Mouse (Mus musculus): ENCODE measurements around the gene Dnajb4. TPM values are rescaled to one million over a fixed set of nuclear protein-coding genes. Genes with fewer than 3 reads are reported as not detected.
A peak's percentile ranks its signal among the peaks of the same experiment; 100 is the strongest.

Dnajb4 gene
- polyA plus RNA-seq, 1 experiment from 2014 or later = 26.5 TPM

DNA sequence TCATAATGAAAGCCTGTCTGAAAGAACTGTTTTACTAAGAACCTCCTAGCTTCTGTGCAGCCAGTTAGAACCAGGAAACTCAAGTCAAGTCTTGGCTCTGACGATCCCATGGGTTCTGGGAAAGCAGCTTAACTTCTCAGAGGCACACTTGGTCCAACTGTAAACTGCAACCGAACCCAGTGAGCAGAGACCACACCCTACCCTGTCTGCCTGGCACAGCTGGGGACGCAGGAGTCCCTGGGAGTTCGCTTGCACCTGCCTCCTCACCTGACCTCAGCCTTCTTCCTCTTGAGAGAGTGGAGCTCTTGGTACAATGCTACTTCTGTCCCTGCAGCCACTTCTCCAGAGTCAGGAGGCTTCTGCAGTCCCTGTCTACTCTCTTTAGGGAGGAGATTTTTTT lies 49.5 kb downstream of the Dnajb4 start:
- Histone ChIP-seq H3K9me3 (ENCODE audit: control insufficient read depth, low read length) (no peaks in the 10 kb centered on the region), H3K4me1 (ENCODE audit: control insufficient read depth, insufficient read depth, low read length) (0 out of 2 replicates have a peak, but pooled peaks cover 5% of the 10 kb centered on the region)

GRCm38 (mm10) chr3:152159321-152159720 lies 50.8 kb downstream of the Dnajb4 start:
- no peak for DNase-seq (ENCODE audit: low spot score)
- H3K36me3 ChIP-seq (ENCODE audit: control insufficient read depth, insufficient read depth, low read length) = no peaks in the 10 kb centered on the region
- H3K9me3 ChIP-seq (ENCODE audit: control insufficient read depth, low read length) = no peaks in the 10 kb centered on the region
- no peak overlapping the region for H3K4me2 ChIP-seq (ENCODE audit: low read depth)
- H3K27ac ChIP-seq (ENCODE audit: low read depth, low read length) = no peak overlapping the region
- H3K4me3 ChIP-seq (ENCODE audit: low read depth, low read length) = no peak overlapping the region
- H3K9ac ChIP-seq (ENCODE audit: low read length) = no peak overlapping the region
- H3K27me3 ChIP-seq (ENCODE audit: control insufficient read depth, insufficient read depth, low read length) = no peaks in the 10 kb centered on the region
- H3K4me1 ChIP-seq (ENCODE audit: control insufficient read depth, insufficient read depth, low read length) = no peaks in the 10 kb centered on the region
- ATAC-seq (ENCODE audit: insufficient read depth, low FRiP score, low TSS enrichment) = no peak

More for the DNA sequence above, 49.5 kb downstream of the Dnajb4 start:
- Histone ChIP-seq H3K27me3 (ENCODE audit: control insufficient read depth, insufficient read depth, low read length) (peaks cover 8% of the 10 kb centered on the region), H3K9ac (ENCODE audit: low read length) (no peak overlapping the region), H3K4me3 (ENCODE audit: low read depth, low read length) (no peak overlapping the region), H3K27ac (ENCODE audit: low read depth, low read length) (no peak overlapping the region), H3K4me2 (ENCODE audit: low read depth) (no peak overlapping the region), H3K36me3 (ENCODE audit: control insufficient read depth, insufficient read depth, low read length) (no peaks in the 10 kb centered on the region)
- no peak for DNase-seq (ENCODE audit: low spot score)
- 65% methylated on average over 4 of the region's 4 CpGs for WGBS
- no peak for ATAC-seq (ENCODE audit: insufficient read depth, low FRiP score, low TSS enrichment)

- no peaks in the 10 kb centered on the region for H3K9me3 ChIP-seq (ENCODE audit: control insufficient read depth, low read length)
- no peak overlapping the region for H3K27ac ChIP-seq (ENCODE audit: low read depth, low read length)
- 67% methylated on average over 10 of the region's 10 CpGs for WGBS
- peak; percentile 36; the same call in 1 of the 2 replicates for ATAC-seq (ENCODE audit: insufficient read depth, low FRiP score, low TSS enrichment)
- H3K4me1 ChIP-seq (ENCODE audit: control insufficient read depth, insufficient read depth, low read length) = no peaks in the 10 kb centered on the region
- H3K27me3 ChIP-seq (ENCODE audit: control insufficient read depth, insufficient read depth, low read length) = no peaks in the 10 kb centered on the region
- DNase-seq (ENCODE audit: low spot score) = no peak
- H3K4me3 ChIP-seq (ENCODE audit: low read depth, low read length) = no peak overlapping the region
- H3K9ac ChIP-seq (ENCODE audit: low read length) = no peak overlapping the region
- H3K4me2 ChIP-seq (ENCODE audit: low read depth) = no peak overlapping the region
- H3K36me3 ChIP-seq (ENCODE audit: control insufficient read depth, insufficient read depth, low read length) = no peaks in the 10 kb centered on the region
Measured at GRCm38 (mm10) chr3:152158344-152159291, 51.5 kb downstream of the Dnajb4 start.

DNA sequence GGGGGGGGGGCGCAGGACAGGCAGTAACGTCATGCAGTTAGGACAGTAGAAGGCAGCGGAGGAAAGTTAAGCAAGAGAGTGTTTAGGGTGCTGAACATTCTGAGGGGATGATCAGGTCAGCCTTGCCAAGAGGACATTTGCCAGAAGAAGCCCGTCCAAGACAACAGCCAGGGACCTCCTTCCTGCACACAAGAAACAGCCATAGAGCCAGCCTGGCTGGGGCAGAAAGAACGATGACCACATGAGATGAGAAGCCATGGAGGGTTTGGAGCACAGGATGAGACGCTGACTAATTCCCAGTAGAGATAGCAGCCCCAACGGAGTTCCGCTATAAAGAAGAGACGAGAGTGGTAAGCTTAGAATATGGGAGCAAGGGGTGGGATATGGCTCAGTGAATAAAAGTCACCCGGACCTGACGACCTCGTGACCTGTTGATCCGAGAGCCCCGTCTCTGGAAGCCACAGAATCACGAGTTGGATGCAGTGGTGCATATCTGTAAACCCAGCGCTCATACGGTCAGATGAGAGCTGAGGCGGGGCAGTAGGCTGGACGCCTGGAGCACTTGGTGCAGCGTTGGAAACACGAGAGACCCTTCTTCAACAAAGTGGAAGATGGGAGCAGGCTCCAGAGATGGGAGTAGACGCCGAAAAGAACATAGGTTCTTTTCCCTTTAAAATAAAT lies 53.1 kb downstream of the Dnajb4 start:
- no peak for DNase-seq (ENCODE audit: low spot score)
- H3K27ac ChIP-seq (ENCODE audit: low read depth, low read length) = no peak overlapping the region
- H3K36me3 ChIP-seq (ENCODE audit: control insufficient read depth, insufficient read depth, low read length) = no peaks in the 10 kb centered on the region
- H3K9me3 ChIP-seq (ENCODE audit: control insufficient read depth, low read length) = no peaks in the 10 kb centered on the region
- H3K4me1 ChIP-seq (ENCODE audit: control insufficient read depth, insufficient read depth, low read length) = no peaks in the 10 kb centered on the region
- ATAC-seq (ENCODE audit: insufficient read depth, low FRiP score, low TSS enrichment) = no peak
- WGBS = 84% methylated on average over 23 of the region's 23 CpGs
- no peak overlapping the region for H3K4me2 ChIP-seq (ENCODE audit: low read depth)
- no peaks in the 10 kb centered on the region for H3K27me3 ChIP-seq (ENCODE audit: control insufficient read depth, insufficient read depth, low read length)
- H3K9ac ChIP-seq (ENCODE audit: low read length) = no peak overlapping the region
- no peak overlapping the region for H3K4me3 ChIP-seq (ENCODE audit: low read depth, low read length)

GRCm38 (mm10) chr3:152155296-152155948 lies 54.7 kb downstream of the Dnajb4 start:
- H3K27ac ChIP-seq (ENCODE audit: low read depth, low read length) = no peak overlapping the region
- no peaks in the 10 kb centered on the region for H3K9me3 ChIP-seq (ENCODE audit: control insufficient read depth, low read length)
- DNase-seq (ENCODE audit: low spot score) (no peak), ATAC-seq (ENCODE audit: insufficient read depth, low FRiP score, low TSS enrichment) (no peak)
- H3K4me2 ChIP-seq (ENCODE audit: low read depth) = no peak overlapping the region
- no peaks in the 10 kb centered on the region for H3K36me3 ChIP-seq (ENCODE audit: control insufficient read depth, insufficient read depth, low read length)
- H3K4me3 ChIP-seq (ENCODE audit: low read depth, low read length) = no peak overlapping the region
- no peaks in the 10 kb centered on the region for H3K4me1 ChIP-seq (ENCODE audit: control insufficient read depth, insufficient read depth, low read length)
- 58% methylated on average over 11 of the region's 11 CpGs for WGBS
- no peaks in the 10 kb centered on the region for H3K27me3 ChIP-seq (ENCODE audit: control insufficient read depth, insufficient read depth, low read length)
- H3K9ac ChIP-seq (ENCODE audit: low read length) = no peak overlapping the region

DNA sequence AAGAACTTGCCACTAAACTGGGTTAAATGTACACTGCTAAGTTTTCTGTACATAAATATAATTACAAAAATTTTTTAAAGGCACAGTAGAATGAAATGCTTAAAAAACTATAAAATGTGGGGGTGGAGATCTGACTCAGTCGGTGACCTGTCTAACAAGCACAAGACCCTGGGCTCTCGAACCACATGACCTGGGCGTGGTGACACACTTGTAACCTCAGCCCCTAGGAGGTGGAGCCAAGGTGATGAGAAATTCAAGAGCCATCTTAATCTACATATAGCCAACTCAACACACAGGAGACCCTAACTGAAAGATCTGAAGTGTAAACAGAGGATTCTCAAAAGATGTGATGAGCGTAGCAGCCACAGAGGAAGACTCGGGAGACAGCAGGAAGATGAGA lies 56.0 kb downstream of the Dnajb4 start:
- ATAC-seq (ENCODE audit: insufficient read depth, low FRiP score, low TSS enrichment) = no peak
- Histone ChIP-seq H3K4me2 (ENCODE audit: low read depth) (no peak overlapping the region), H3K9me3 (ENCODE audit: control insufficient read depth, low read length) (no peaks in the 10 kb centered on the region), H3K36me3 (ENCODE audit: control insufficient read depth, insufficient read depth, low read length) (no peaks in the 10 kb centered on the region), H3K4me3 (ENCODE audit: low read depth, low read length) (no peak overlapping the region), H3K9ac (ENCODE audit: low read length) (no peak overlapping the region), H3K27ac (ENCODE audit: low read depth, low read length) (no peak overlapping the region), H3K27me3 (ENCODE audit: control insufficient read depth, insufficient read depth, low read length) (no peaks in the 10 kb centered on the region), H3K4me1 (ENCODE audit: control insufficient read depth, insufficient read depth, low read length) (no peaks in the 10 kb centered on the region)
- no peak for DNase-seq (ENCODE audit: low spot score)
- 87% methylated on average over 5 of the region's 5 CpGs for WGBS

DNA sequence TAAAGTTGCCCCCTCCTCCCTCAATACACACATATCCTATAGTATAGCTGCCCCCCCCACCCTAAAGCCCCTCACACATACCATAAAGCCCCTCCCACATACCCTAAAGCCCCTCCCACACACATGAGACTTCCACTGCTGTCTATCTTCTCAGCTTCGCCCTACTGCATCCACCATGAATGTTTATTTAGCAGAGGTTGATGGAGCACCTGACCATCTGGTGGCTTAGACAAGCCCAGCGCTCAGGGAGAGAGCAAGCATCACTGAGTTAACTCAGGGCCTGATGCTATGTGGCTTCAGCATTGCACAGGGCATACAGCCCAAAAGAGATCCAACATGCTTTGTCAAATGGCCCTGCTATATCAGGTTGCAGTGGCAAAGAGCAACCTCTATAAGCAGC lies 57.0 kb downstream of the Dnajb4 start:
- no peaks in the 10 kb centered on the region for H3K27me3 ChIP-seq (ENCODE audit: control insufficient read depth, insufficient read depth, low read length)
- no peaks in the 10 kb centered on the region for H3K4me1 ChIP-seq (ENCODE audit: control insufficient read depth, insufficient read depth, low read length)
- H3K27ac ChIP-seq (ENCODE audit: low read depth, low read length) = no peak overlapping the region
- DNase-seq (ENCODE audit: low spot score) (no peak), ATAC-seq (ENCODE audit: insufficient read depth, low FRiP score, low TSS enrichment) (no peak)
- no peaks in the 10 kb centered on the region for H3K9me3 ChIP-seq (ENCODE audit: control insufficient read depth, low read length)
- 79% methylated on average over 2 of the region's 2 CpGs for WGBS
- no peak overlapping the region for H3K9ac ChIP-seq (ENCODE audit: low read length)
- no peak overlapping the region for H3K4me3 ChIP-seq (ENCODE audit: low read depth, low read length)
- H3K4me2 ChIP-seq (ENCODE audit: low read depth) = no peak overlapping the region
- no peaks in the 10 kb centered on the region for H3K36me3 ChIP-seq (ENCODE audit: control insufficient read depth, insufficient read depth, low read length)

- H3K27ac ChIP-seq (ENCODE audit: low read depth, low read length) = no peak overlapping the region
- DNase-seq (ENCODE audit: low spot score) (no peak), ATAC-seq (ENCODE audit: insufficient read depth, low FRiP score, low TSS enrichment) (no peak)
- no peaks in the 10 kb centered on the region for H3K4me1 ChIP-seq (ENCODE audit: control insufficient read depth, insufficient read depth, low read length)
- H3K27me3 ChIP-seq (ENCODE audit: control insufficient read depth, insufficient read depth, low read length) = no peaks in the 10 kb centered on the region
- H3K4me2 ChIP-seq (ENCODE audit: low read depth) = no peak overlapping the region
- H3K36me3 ChIP-seq (ENCODE audit: control insufficient read depth, insufficient read depth, low read length) = no peaks in the 10 kb centered on the region
- H3K9me3 ChIP-seq (ENCODE audit: control insufficient read depth, low read length) = no peaks in the 10 kb centered on the region
- WGBS = 94% methylated on average over 1 of the region's 1 CpGs
- no peak overlapping the region for H3K9ac ChIP-seq (ENCODE audit: low read length)
- H3K4me3 ChIP-seq (ENCODE audit: low read depth, low read length) = no peak overlapping the region
Measured at GRCm38 (mm10) chr3:152152483-152152804, 57.7 kb downstream of the Dnajb4 start.
